Mouse (Mus musculus): ENCODE data around the gene Zbed5.
"Not testable (repeated sequence)": the region's sequence is repeated elsewhere in the genome, so short reads cannot be mapped to it uniquely, and the experiment has no call there.

The Zbed5 gene

GRCm38 (mm10) chr5:129909147-129909546, 13.6 kb downstream of the Zbed5 start:
- no peak for DNase-seq

- DNase-seq, result no peak
Measured at GRCm38 (mm10) chr5:129909591-129909990, 14.1 kb downstream of the Zbed5 start.

GRCm38 (mm10) chr5:129914024-129914423, 18.5 kb downstream of the Zbed5 start:
- DNase-seq, result no peak

- not testable (repeated sequence) for DNase-seq
Measured at GRCm38 (mm10) chr5:129915491-129915890, 20.0 kb downstream of the Zbed5 start.

- DNase-seq, result no peak
Measured at GRCm38 (mm10) chr5:129918065-129918651, 22.6 kb downstream of the Zbed5 start.

GRCm38 (mm10) chr5:129918752-129919151, 23.2 kb downstream of the Zbed5 start:
- DNase-seq, result no peak

GRCm38 (mm10) chr5:129919320-129919719, 23.8 kb downstream of the Zbed5 start:
- no peak for DNase-seq

- no peak for DNase-seq
Measured at GRCm38 (mm10) chr5:129921972-129922371, 26.4 kb downstream of the Zbed5 start.

- DNase-seq, result no peak
Measured at GRCm38 (mm10) chr5:129924820-129925452, 29.4 kb downstream of the Zbed5 start.

- DNase-seq, result no peak
Measured at GRCm38 (mm10) chr5:129925933-129926332, 30.4 kb downstream of the Zbed5 start.

GRCm38 (mm10) chr5:129929924-129930855, 34.7 kb downstream of the Zbed5 start:
- no peak for DNase-seq

GRCm38 (mm10) chr5:129936941-129937340, 41.4 kb downstream of the Zbed5 start:
- no peak for DNase-seq

GRCm38 (mm10) chr5:129940281-129940680, 44.8 kb downstream of the Zbed5 start:
- no peak for DNase-seq

GRCm38 (mm10) chr5:129940736-129941494, 45.4 kb downstream of the Zbed5 start:
- DNase-seq, result no peak

GRCm38 (mm10) chr5:129941495-129942045, 46.0 kb downstream of the Zbed5 start, which contains the start of gene Vkorc1l1:
Gene Vkorc1l1 (plus strand): TSS chr5:129941970.
- DNase-seq, result peak; percentile 99

- peak; percentile 50 for DNase-seq
Measured at GRCm38 (mm10) chr5:129942073-129942939, 46.8 kb downstream of the Zbed5 start.

- DNase-seq, result no peak
Measured at GRCm38 (mm10) chr5:129943402-129943801, 47.9 kb downstream of the Zbed5 start.

GRCm38 (mm10) chr5:129947528-129948033, 52.1 kb downstream of the Zbed5 start:
- DNase-seq, result no peak

GRCm38 (mm10) chr5:129952143-129952542, 56.6 kb downstream of the Zbed5 start:
- no peak for DNase-seq

Data from cerebellum, adult 11 months (tissue).